Mouse (Mus musculus) kidney, embryonic 14.5 days (tissue): ENCODE data around the gene Ces2e. TPM values are rescaled to one million over a fixed set of nuclear protein-coding genes. Genes with fewer than 3 reads are reported as not detected.

Experiments
- ATAC-seq: fragments of 200-750 bp; cut with Nextera tagmentation; 2 replicates; pipeline ENCODE4 v1.8.0; 2017; ENCODE audit warnings: moderate number of reproducible peaks, mild to moderate bottlenecking, moderate TSS enrichment, moderate library complexity; ENCODE audit not compliant: low FRiP score, low TSS enrichment
- H3K27ac ChIP-seq: fragments of 300-500 bp; sonication (generic); 2 replicates; pipeline ENCODE4 v1.5.1; 2014; ENCODE audit warnings: low read depth, mild to moderate bottlenecking, low read length, moderate library complexity, mixed read lengths
- H3K27me3 ChIP-seq: fragments of 300-500 bp; sonication (generic); 2 replicates; pipeline ENCODE4 v1.6.1; 2014; ENCODE audit warnings: mild to moderate bottlenecking, low read length; ENCODE audit not compliant: control insufficient read depth, insufficient read depth
- H3K36me3 ChIP-seq: fragments of 300-500 bp; sonication (generic); 2 replicates; pipeline ENCODE4 v1.6.1; 2014; ENCODE audit warnings: low read length, mixed read lengths; ENCODE audit not compliant: control insufficient read depth, insufficient read depth
- H3K4me1 ChIP-seq: fragments of 300-500 bp; sonication (generic); 2 replicates; pipeline ENCODE4 v1.6.1; 2014; ENCODE audit warnings: low read length, mixed read lengths; ENCODE audit not compliant: control insufficient read depth, insufficient read depth
- H3K4me2 ChIP-seq: fragments of 300-500 bp; sonication (generic); replicated peaks from 2 replicates; pipeline ENCODE4 v1.6.1; 2014; ENCODE audit warnings: low read depth, mild to moderate bottlenecking, low read length
- H3K4me3 ChIP-seq: fragments of 300-500 bp; sonication (generic); 2 replicates; pipeline ENCODE4 v1.5.1; 2014; ENCODE audit warnings: mild to moderate bottlenecking, low read length
- H3K9ac ChIP-seq: fragments of 300-500 bp; sonication (generic); 2 replicates; pipeline ENCODE4 v1.6.1; 2014; ENCODE audit warnings: low read depth, mild to moderate bottlenecking, low read length, moderate library complexity
- H3K9me3 ChIP-seq: fragments of 300-500 bp; sonication (generic); 2 replicates; pipeline ENCODE4 v1.6.1; 2016; ENCODE audit warnings: low read length; ENCODE audit not compliant: control insufficient read depth
- WGBS: fragments of 180-500 bp; shearing (Covaris S2); extraction: QIAGEN DNeasy Blood & Tissue Kit; methylation state at CpG from one replicate; pipeline ENCODE4 v1.1.7; 2014; 5-methylcytosine and 5-hydroxymethylcytosine counted together
- polyA plus RNA-seq: library from polyadenylated mRNA; unstranded; fragments of >200 nt; fragmentation: Nextera tagmentation; extraction: Ambion mirVana; gene quantifications from 2 replicates; pipeline ENCODE4 v1.2.1, GENCODE M21; 2014

Gene Ces2e
- polyA plus RNA-seq, 1 experiment from 2014 or later, result 0.58 TPM

GRCm38 (mm10) chr8:104949031-104949430, 23.0 kb downstream of the Ces2e start:
- no peaks in the 10 kb centered on the region for H3K4me1 ChIP-seq
- no peaks in the 10 kb centered on the region for H3K36me3 ChIP-seq
- WGBS, result 62% methylated on average over 5 of the region's 5 CpGs
- no peak overlapping the region for H3K4me2 ChIP-seq
- no peak overlapping the region for H3K9ac ChIP-seq
- H3K4me3 ChIP-seq, result no peak overlapping the region
- no peak for ATAC-seq
- H3K27me3 ChIP-seq, result no peaks in the 10 kb centered on the region
- H3K27ac ChIP-seq, result no peak overlapping the region
- no peaks in the 10 kb centered on the region for H3K9me3 ChIP-seq

GRCm38 (mm10) chr8:104961537-104961961, 35.5 kb downstream of the Ces2e start, which contains the start of gene Ces2g:
Gene Ces2g, plus strand, starts transcription at chr8:104961718.
- no peak for ATAC-seq
- 70% methylated on average over 5 of the region's 5 CpGs for WGBS
- Histone ChIP-seq H3K36me3 (no peaks in the 10 kb centered on the region), H3K4me1 (no peaks in the 10 kb centered on the region), H3K4me2 (no peak within 1 kb of the TSS), H3K27ac (no peak within 1 kb of the TSS), H3K27me3 (no peaks in the 10 kb centered on the region), H3K9ac (no peak within 1 kb of the TSS), H3K4me3 (no peak within 1 kb of the TSS), H3K9me3 (no peaks in the 10 kb centered on the region)

GRCm38 (mm10) chr8:104962229-104962901, 36.3 kb downstream of the Ces2e start:
- WGBS, result 80% methylated on average over 8 of the region's 8 CpGs
- no peak for ATAC-seq

GRCm38 (mm10) chr8:104963375-104963894, 37.4 kb downstream of the Ces2e start:
- WGBS, result 84% methylated on average over 4 of the region's 4 CpGs
- no peak for ATAC-seq
- Histone ChIP-seq H3K36me3 (no peaks in the 10 kb centered on the region), H3K9me3 (no peaks in the 10 kb centered on the region), H3K27me3 (no peaks in the 10 kb centered on the region), H3K4me3 (no peak overlapping the region), H3K4me2 (no peak overlapping the region), H3K27ac (no peak overlapping the region), H3K9ac (no peak overlapping the region), H3K4me1 (no peaks in the 10 kb centered on the region)

More at GRCm38 (mm10) chr8:104962229-104962901, 36.3 kb downstream of the Ces2e start:
- no peak overlapping the region for H3K9ac ChIP-seq
- H3K36me3 ChIP-seq, result no peaks in the 10 kb centered on the region
- no peaks in the 10 kb centered on the region for H3K27me3 ChIP-seq
- H3K9me3 ChIP-seq, result no peaks in the 10 kb centered on the region
- no peaks in the 10 kb centered on the region for H3K4me1 ChIP-seq
- no peak overlapping the region for H3K4me2 ChIP-seq
- H3K27ac ChIP-seq, result no peak overlapping the region
- no peak overlapping the region for H3K4me3 ChIP-seq

GRCm38 (mm10) chr8:104984126-104984525, 58.1 kb downstream of the Ces2e start:
- H3K9ac ChIP-seq, result no peak overlapping the region
- no peak for ATAC-seq
- H3K4me3 ChIP-seq, result no peak overlapping the region
- no peaks in the 10 kb centered on the region for H3K36me3 ChIP-seq
- WGBS, result 90% methylated on average over 5 of the region's 5 CpGs
- no peak overlapping the region for H3K4me2 ChIP-seq
- H3K27me3 ChIP-seq, result no peaks in the 10 kb centered on the region
- H3K9me3 ChIP-seq, result peaks cover 6% of the 10 kb centered on the region
- no peaks in the 10 kb centered on the region for H3K4me1 ChIP-seq
- H3K27ac ChIP-seq, result no peak overlapping the region

Other genes starting within 250 kb of the Ces2e start
- not detected in 2 replicates for gene Ces2a, start 192.3 kb upstream of the Ces2e start, polyA plus RNA-seq
- gene Ces2b, start 94.7 kb upstream of the Ces2e start, polyA plus RNA-seq, result 0.46 and 0.61 TPM in 2 replicates
- gene Ces2c, start 79.2 kb upstream of the Ces2e start, polyA plus RNA-seq, result 0.11 TPM in 1 of 2 replicates, not detected in the other
- gene Ces2f, start 21.1 kb downstream of the Ces2e start, polyA plus RNA-seq, result 0.07 TPM in 1 of 2 replicates, not detected in the other
- gene Ces2g, start 35.5 kb downstream of the Ces2e start, polyA plus RNA-seq, result 0.07 TPM in 1 of 2 replicates, not detected in the other
- not detected in 2 replicates for gene Ces2h, start 74.6 kb downstream of the Ces2e start, polyA plus RNA-seq
- gene Ces3a, start 122.3 kb downstream of the Ces2e start, polyA plus RNA-seq, result not detected in 2 replicates
- gene Ces3b, start 157.5 kb downstream of the Ces2e start, polyA plus RNA-seq, result not detected in 2 replicates
- not detected in 2 replicates for gene Ces4a, start 205.5 kb downstream of the Ces2e start, polyA plus RNA-seq
- 73.9 and 96.5 TPM in 2 replicates for gene Cbfb, start 244.4 kb downstream of the Ces2e start, polyA plus RNA-seq